Mouse (Mus musculus) neural tube, embryonic 11.5 days (tissue): Measurements from ENCODE around the gene Sipa1l1. TPM values are rescaled to one million over a fixed set of nuclear protein-coding genes. Genes with fewer than 3 reads are reported as not detected.

Experiments used
- ATAC-seq: fragments of 200-750 bp; cut with Nextera tagmentation; 2 replicates; pipeline ENCODE4 v1.8.0; 2017; ENCODE audit warnings: moderate number of reproducible peaks, mild to moderate bottlenecking, moderate TSS enrichment, moderate library complexity; ENCODE audit not compliant: insufficient read depth, low FRiP score, low TSS enrichment
- DNase-seq: peaks from one replicate; pipeline ENCODE4 v3.0.0-alpha.2; 2015; ENCODE audit warnings: low spot score
- H3K27ac ChIP-seq: fragments of 300-500 bp; sonication (generic); 2 replicates; pipeline ENCODE4 v1.5.1; 2014; ENCODE audit warnings: low read depth, mild to moderate bottlenecking, low read length
- H3K27me3 ChIP-seq: fragments of 300-500 bp; sonication (generic); 2 replicates; pipeline ENCODE4 v1.6.1; 2014; ENCODE audit warnings: mild to moderate bottlenecking, low read length, mixed read lengths; ENCODE audit not compliant: control insufficient read depth, insufficient read depth
- H3K36me3 ChIP-seq: fragments of 300-500 bp; sonication (generic); 2 replicates; pipeline ENCODE4 v1.6.1; 2014; ENCODE audit warnings: mild to moderate bottlenecking, low read length, moderate library complexity, mixed read lengths; ENCODE audit not compliant: control insufficient read depth, insufficient read depth
- H3K4me1 ChIP-seq: fragments of 300-500 bp; sonication (generic); 2 replicates; pipeline ENCODE4 v1.6.1; 2014; ENCODE audit warnings: low read length, mixed read lengths; ENCODE audit not compliant: control insufficient read depth, insufficient read depth
- H3K4me2 ChIP-seq: fragments of 300-500 bp; sonication (generic); 2 replicates; pipeline ENCODE4 v1.6.1; 2014; ENCODE audit warnings: low read depth, mild to moderate bottlenecking, moderate library complexity
- H3K4me3 ChIP-seq: fragments of 300-500 bp; sonication (generic); 2 replicates; pipeline ENCODE4 v1.5.1; 2014; ENCODE audit warnings: low read depth, low read length
- H3K9ac ChIP-seq: fragments of 300-500 bp; sonication (generic); 2 replicates; pipeline ENCODE4 v1.6.1; 2014; ENCODE audit warnings: mild to moderate bottlenecking, low read length
- H3K9me3 ChIP-seq: fragments of 300-500 bp; sonication (generic); 2 replicates; pipeline ENCODE4 v1.6.1; 2016; ENCODE audit warnings: low read length; ENCODE audit not compliant: control insufficient read depth
- WGBS: fragments of 180-500 bp; shearing (Covaris S2); extraction: QIAGEN DNeasy Blood & Tissue Kit; methylation state at CpG from one replicate; pipeline ENCODE4 v1.1.7; 2014; 5-methylcytosine and 5-hydroxymethylcytosine counted together
- polyA plus RNA-seq: library from polyadenylated mRNA; unstranded; fragments of >200 nt; fragmentation: Nextera tagmentation; extraction: Ambion mirVana; gene quantifications from 2 replicates; pipeline ENCODE4 v1.2.1, GENCODE M21; 2014

Sipa1l1 gene
- polyA plus RNA-seq, 1 experiment from 2014 or later: 22.3 TPM

DNA sequence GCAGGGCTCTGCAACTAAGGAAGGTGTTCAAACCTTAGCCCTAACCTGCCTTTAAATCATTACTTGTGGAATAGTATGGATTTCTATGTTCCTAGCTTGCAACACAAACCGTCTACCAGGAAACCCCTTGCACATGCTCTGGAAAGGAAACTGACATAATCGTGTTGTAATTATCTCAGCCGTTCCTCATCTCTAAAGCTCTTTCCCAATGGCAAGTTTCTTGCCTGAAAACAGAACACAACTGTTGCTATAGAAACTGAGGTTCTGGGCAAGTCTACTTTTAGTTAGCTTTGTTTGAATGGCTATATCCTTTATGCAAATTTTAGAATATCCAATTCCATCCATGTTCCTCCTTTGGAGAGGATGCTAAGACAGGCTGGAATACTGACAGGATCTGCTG lies 217.9 kb downstream of the Sipa1l1 start:
- H3K4me1 ChIP-seq: no peaks in the 10 kb centered on the region
- H3K4me2 ChIP-seq: no peak overlapping the region
- H3K9ac ChIP-seq: no peak overlapping the region
- H3K4me3 ChIP-seq: no peak overlapping the region
- H3K27me3 ChIP-seq: no peaks in the 10 kb centered on the region
- DNase-seq (no peak), ATAC-seq (no peak)
- no peak overlapping the region for H3K27ac ChIP-seq
- WGBS: 91% methylated on average over 3 of the region's 3 CpGs
- no peaks in the 10 kb centered on the region for H3K9me3 ChIP-seq
- H3K36me3 ChIP-seq: 0 out of 2 replicates have a peak, but pooled peaks cover 2% of the 10 kb centered on the region

DNA sequence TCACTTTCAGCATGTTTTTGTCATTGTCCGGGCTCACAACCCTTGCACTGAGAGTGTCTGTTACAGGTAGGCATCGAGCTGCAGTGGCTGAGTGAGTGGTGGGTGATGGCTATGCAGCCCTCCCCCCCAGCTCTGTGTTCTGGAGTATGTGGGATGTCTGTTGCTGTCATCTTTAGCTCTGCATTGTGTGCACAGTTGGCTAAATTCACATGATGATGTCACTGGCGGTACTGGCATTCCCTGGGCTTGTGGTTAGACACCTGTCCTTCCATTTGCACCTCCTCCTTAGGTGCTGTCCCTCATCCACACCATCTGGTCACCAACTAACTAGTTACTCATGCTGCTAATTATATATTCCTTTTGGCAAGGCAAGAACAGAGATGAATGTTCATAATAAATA lies 218.5 kb downstream of the Sipa1l1 start:
- WGBS: 93% methylated on average over 3 of the region's 3 CpGs
- H3K4me1 ChIP-seq: no peaks in the 10 kb centered on the region
- ATAC-seq: no peak
- no peak overlapping the region for H3K4me2 ChIP-seq
- H3K9me3 ChIP-seq: no peaks in the 10 kb centered on the region
- no peaks in the 10 kb centered on the region for H3K27me3 ChIP-seq
- no peak overlapping the region for H3K9ac ChIP-seq
- no peak for DNase-seq
- H3K36me3 ChIP-seq: 0 out of 2 replicates have a peak, but pooled peaks cover 2% of the 10 kb centered on the region
- H3K4me3 ChIP-seq: no peak overlapping the region
- no peak overlapping the region for H3K27ac ChIP-seq

DNA sequence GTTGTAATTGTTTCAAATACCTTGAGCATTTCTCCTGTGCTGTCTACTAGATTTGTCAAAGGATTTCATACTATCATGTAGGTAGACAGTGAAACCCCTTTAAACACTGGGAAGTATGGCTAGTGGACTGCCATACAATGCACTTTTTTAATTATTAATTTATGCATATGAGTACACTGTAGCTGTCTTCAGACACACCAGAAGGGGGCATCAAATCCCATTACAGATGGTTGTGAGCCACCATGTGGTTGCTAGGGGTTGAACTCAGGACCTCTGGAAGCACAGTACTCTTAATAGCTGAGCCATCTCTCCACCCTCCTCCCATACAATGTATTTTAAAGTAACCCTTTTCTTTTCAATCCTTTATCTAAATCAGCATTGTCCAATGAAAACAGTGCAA lies 219.0 kb downstream of the Sipa1l1 start:
- H3K36me3 ChIP-seq: 0 out of 2 replicates have a peak, but pooled peaks cover 2% of the 10 kb centered on the region
- no peaks in the 10 kb centered on the region for H3K9me3 ChIP-seq
- no peak overlapping the region for H3K27ac ChIP-seq
- ATAC-seq (no peak), DNase-seq (no peak)
- H3K4me2 ChIP-seq: no peak overlapping the region
- no peaks in the 10 kb centered on the region for H3K27me3 ChIP-seq
- no peak overlapping the region for H3K4me3 ChIP-seq
- H3K9ac ChIP-seq: no peak overlapping the region
- no peaks in the 10 kb centered on the region for H3K4me1 ChIP-seq

DNA sequence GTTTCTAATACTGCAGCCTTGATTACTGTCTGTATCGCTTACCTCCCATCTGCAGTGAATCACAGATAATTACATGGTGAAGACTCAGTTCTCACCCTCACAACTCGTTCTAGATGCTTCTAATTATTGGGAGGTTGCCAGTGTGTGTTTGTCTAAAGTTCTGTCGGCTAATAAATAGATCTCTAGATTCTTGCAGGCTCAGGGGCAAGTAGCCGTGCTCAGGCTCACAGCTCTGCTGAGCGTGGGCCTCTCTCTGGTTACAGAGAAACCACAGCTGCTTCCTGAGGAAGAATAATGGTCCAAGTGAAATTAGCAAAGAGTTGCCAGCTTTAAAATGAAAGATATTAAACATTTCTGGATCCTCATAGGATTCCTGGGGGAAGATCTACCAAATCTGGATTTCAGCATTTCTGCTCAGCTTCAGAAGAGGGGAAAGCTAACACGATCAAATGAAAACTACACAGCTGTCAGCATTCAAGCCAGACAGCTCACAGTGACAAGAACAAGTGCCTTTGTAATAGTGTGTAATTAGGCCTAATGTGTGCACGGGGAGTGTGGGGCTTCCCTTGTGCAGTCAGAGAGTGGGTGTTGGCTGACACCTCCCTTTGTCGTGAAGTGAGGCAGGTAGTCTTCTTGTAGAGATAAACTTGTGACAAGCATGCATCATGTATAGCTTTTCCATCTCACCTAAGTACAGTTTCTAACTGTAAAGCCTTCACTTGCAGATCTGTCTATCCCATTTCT lies 225.2 kb downstream of the Sipa1l1 start:
- ATAC-seq (no peak), DNase-seq (no peak)
- Histone ChIP-seq H3K4me1 (no peaks in the 10 kb centered on the region), H3K27me3 (no peaks in the 10 kb centered on the region), H3K9me3 (no peaks in the 10 kb centered on the region), H3K27ac (no peak overlapping the region), H3K9ac (no peak overlapping the region), H3K4me3 (no peak overlapping the region), H3K4me2 (no peak overlapping the region), H3K36me3 (no peaks in the 10 kb centered on the region)
- WGBS: 63% methylated on average over 8 of the region's 8 CpGs

DNA sequence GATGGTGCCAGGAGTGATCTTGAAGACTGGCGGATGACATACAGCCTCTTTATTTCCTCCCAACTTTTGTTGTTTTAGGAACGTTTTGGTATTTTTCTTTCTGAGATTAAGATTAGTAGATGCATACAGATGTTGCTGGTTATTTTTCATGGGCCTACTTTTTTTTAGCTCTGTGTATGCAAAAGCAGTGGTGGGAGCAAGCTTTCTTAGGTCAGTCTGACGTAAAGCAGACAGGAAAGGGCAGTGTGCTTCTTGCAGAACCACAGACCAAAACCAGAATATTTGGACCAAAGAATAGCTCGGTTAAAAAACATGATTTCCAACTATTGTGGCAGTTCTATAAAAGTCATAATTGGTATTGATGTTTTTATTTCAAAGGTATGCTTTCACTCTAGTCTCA lies 226.1 kb downstream of the Sipa1l1 start:
- H3K4me1 ChIP-seq: no peaks in the 10 kb centered on the region
- no peak overlapping the region for H3K9ac ChIP-seq
- H3K4me2 ChIP-seq: no peak overlapping the region
- DNase-seq (no peak), ATAC-seq (no peak)
- 89% methylated on average over 4 of the region's 4 CpGs for WGBS
- no peak overlapping the region for H3K27ac ChIP-seq
- no peaks in the 10 kb centered on the region; the same call in 1 of the 2 replicates for H3K36me3 ChIP-seq
- no peaks in the 10 kb centered on the region for H3K9me3 ChIP-seq
- no peak overlapping the region for H3K4me3 ChIP-seq
- no peaks in the 10 kb centered on the region for H3K27me3 ChIP-seq

DNA sequence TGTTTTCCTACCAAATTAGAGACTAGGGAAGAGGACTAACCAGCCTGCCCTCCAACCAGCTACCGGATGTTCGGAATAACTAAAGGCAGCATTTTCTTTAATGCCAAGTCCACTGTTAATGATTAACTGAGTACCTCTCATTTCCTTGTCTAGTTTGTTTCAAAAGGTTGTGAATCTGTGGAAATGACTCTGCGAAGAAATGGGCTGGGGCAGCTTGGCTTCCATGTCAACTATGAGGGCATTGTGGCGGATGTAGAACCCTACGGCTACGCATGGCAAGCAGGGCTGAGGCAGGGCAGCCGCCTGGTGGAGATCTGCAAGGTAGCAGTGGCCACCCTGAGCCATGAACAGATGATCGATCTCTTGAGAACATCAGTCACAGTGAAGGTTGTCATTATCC lies 228.1 kb downstream of the Sipa1l1 start:
- DNase-seq (no peak), ATAC-seq (no peak)
- H3K36me3 ChIP-seq: no peaks in the 10 kb centered on the region; the same call in 1 of the 2 replicates
- no peak overlapping the region for H3K4me2 ChIP-seq
- H3K9ac ChIP-seq: no peak overlapping the region
- H3K27me3 ChIP-seq: no peaks in the 10 kb centered on the region
- no peaks in the 10 kb centered on the region for H3K9me3 ChIP-seq
- no peak overlapping the region for H3K4me3 ChIP-seq
- no peaks in the 10 kb centered on the region for H3K4me1 ChIP-seq
- WGBS: 85% methylated on average over 8 of the region's 8 CpGs
- H3K27ac ChIP-seq: no peak overlapping the region

DNA sequence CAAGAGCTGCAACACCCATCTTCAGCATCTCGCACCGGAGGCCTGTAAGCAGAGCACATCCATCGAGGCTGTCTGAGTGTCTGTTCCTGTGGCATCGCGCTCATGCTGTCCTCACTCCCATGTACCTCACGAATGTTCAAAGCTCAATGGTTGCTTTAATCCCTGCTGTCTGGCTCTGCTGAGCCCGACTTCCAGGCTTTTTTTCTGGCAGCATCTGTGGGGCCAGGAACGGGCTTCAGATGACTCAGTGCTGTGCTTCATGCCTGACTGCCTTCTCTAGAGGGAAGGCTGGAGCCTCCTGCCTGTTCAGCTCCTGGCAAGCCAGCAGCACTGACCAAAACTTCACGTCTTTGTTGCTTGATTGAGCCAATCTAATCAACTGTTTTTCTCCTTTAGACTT lies 228.6 kb downstream of the Sipa1l1 start:
- DNase-seq (peak; percentile 17), ATAC-seq (no peak)
- Histone ChIP-seq H3K4me1 (no peaks in the 10 kb centered on the region), H3K27ac (no peak overlapping the region), H3K9me3 (no peaks in the 10 kb centered on the region), H3K9ac (no peak overlapping the region), H3K36me3 (no peaks in the 10 kb centered on the region; the same call in 1 of the 2 replicates), H3K27me3 (no peaks in the 10 kb centered on the region), H3K4me3 (no peak overlapping the region), H3K4me2 (no peak overlapping the region)
- 70% methylated on average over 9 of the region's 9 CpGs for whole genome bisulfite sequencing

DNA sequence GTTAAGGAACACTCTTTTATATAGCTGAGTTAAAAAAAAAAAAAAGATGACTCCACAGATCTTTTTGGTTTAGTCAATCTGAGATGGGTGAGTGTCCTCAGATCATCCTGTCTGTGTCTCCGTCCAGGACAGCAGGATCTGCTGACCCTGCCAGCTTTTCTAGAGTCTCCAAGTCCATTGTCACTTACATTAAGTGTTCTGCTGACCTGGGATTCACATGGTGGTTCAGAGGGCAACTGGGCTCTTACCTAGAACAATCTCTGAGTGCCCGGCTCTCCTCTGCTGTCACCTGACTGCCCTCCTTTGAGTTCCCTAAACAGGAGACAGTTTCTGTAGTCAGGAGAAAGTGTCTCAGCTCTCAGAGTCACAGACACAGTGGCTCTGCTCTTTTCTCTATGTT lies 229.8 kb downstream of the Sipa1l1 start:
- no peak for DNase-seq
- Histone ChIP-seq H3K36me3 (no peaks in the 10 kb centered on the region; the same call in 1 of the 2 replicates), H3K4me2 (no peak overlapping the region), H3K4me1 (no peaks in the 10 kb centered on the region), H3K9me3 (no peaks in the 10 kb centered on the region), H3K27me3 (no peaks in the 10 kb centered on the region), H3K9ac (no peak overlapping the region), H3K27ac (no peak overlapping the region), H3K4me3 (no peak overlapping the region)
- WGBS: 89% methylated on average over 2 of the region's 2 CpGs
- no peak for ATAC-seq

DNA sequence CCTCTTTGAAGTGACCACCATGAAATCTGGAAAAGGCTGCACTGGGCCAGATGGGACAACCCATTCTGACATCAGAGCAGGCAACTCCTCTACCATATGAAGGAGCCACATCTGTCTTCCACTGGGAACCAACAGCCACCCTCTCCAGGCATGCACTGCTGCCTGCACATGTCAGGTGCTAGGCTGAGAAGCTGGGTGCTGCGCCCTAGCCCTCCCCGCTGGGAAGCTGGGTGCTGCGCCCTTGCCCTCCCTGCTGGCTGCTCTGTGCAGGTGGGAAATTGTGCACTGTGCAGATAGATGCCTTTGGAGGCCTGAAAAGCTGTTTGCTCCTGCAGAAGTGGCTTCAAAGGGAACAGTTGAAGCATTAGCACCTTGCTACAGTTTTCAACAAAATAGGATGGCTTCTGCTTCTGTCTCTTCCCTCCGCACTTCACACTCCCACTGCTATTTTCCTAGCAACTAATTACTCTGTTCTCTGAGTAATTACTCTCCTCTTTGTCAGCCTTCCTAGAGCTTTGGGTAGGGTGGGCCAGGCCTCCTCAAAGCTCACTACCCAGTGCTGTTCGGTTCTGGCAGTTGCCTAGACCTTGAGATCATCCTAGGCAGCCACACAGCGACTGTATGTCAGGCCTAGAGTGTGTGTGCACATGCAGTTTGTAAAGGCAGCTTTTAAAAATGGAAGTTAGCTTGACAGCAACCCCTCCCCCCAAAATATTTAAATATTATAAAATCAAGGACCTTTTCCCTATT lies 231.0 kb downstream of the Sipa1l1 start:
- Histone ChIP-seq H3K27ac (no peak overlapping the region), H3K4me1 (no peaks in the 10 kb centered on the region), H3K9ac (no peak overlapping the region), H3K4me2 (no peak overlapping the region), H3K36me3 (no peaks in the 10 kb centered on the region; the same call in 1 of the 2 replicates), H3K27me3 (no peaks in the 10 kb centered on the region), H3K4me3 (no peak overlapping the region), H3K9me3 (no peaks in the 10 kb centered on the region)
- ATAC-seq (no peak), DNase-seq (no peak)
- WGBS: 71% methylated on average over 6 of the region's 6 CpGs
